Mouse (Mus musculus): Measurements from ENCODE around the gene a. TPM values are rescaled to one million over a fixed set of nuclear protein-coding genes. Genes with fewer than 3 reads are reported as not detected.

Gene a
- total and polyA plus RNA-seq, 3 experiments: 7.8 to 23.8 (median 10.9) TPM

DNA sequence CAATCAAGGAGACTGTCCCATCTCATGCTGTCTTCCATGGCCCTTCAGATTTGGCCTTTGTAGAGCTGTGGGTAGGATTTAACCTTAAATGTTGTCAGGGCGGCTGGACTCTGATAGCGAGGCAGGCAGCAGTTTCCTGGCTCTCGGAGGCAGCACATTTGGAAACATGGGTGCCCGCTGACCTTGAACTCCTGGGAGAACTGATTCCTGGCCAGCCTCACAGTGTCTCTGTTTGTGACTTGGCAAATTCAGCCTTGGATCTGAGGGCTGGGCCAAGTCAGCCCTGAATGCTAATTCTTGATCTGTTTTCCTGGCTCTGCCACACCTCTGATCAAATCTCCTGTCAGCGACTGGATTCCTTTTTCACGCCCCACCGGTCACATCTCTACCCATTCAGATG lies 14.7 kb upstream of the a start:
- no peaks in the 10 kb centered on the region for H3K36me3 ChIP-seq (replicated peaks in 1 of 2; ENCODE audit: control insufficient read depth in 1 of 2, insufficient read depth in 1 of 2, low read length in 1 of 2)
- H3K27me3 ChIP-seq (replicated peaks): no peaks in the 10 kb centered on the region
- no peak for DNase-seq (ENCODE audit: extremely low read depth)
- H3K9ac ChIP-seq (ENCODE audit: insufficient read depth, low read depth): no peak overlapping the region
- peaks cover 4 to 9% of the 10 kb centered on the region in 2 experiments for H3K4me1 ChIP-seq (ENCODE audit: control insufficient read depth in 1 of 2, insufficient read depth in 2 of 2)
- H3K4me2 ChIP-seq (ENCODE audit: insufficient read depth, low read depth, poor library complexity, severe bottlenecking): no peak overlapping the region
- dilution Hi-C loops (cut with MboI; ENCODE audit: extremely low pct_ligation_motif_present, extremely low pct_unique_long_range_greater_than_20kb, low sequenced_read_pairs) (no loop called here), in situ Hi-C loops (cut with MboI; ENCODE audit: low pct_ligation_motif_present, low pct_unique_long_range_greater_than_20kb, low sequenced_read_pairs) (no loop called here)
- peaks cover 5% of the 10 kb centered on the region for H3K9me3 ChIP-seq (replicated peaks; ENCODE audit: low read length)
- H3K79me2 ChIP-seq (replicated peaks; ENCODE audit: control insufficient read depth, extremely low read depth, insufficient read depth, poor library complexity, severe bottlenecking): no peaks in the 10 kb centered on the region
- no peak overlapping the region for H3K4me3 ChIP-seq (replicated peaks in 1 of 3; ENCODE audit: low read depth in 2 of 3, low read length in 2 of 3, poor library complexity in 1 of 3)
- TF ChIP-seq PAX5 (IDR thresholded peaks at IDR 0.05; ENCODE audit: low read length): no peak
- TF ChIP-seq ETS1 (conservative IDR thresholded peaks at IDR 0.05; ENCODE audit: low read depth, low read length): no peak
- TF ChIP-seq KAT2A (IDR thresholded peaks at IDR 0.05; ENCODE audit: insufficient replicate concordance, low read length): no peak
- TF ChIP-seq POLR2A (IDR thresholded peaks at IDR 0.05; ENCODE audit: low read depth, low read length): no peak
- TF ChIP-seq TCF12 (IDR thresholded peaks at IDR 0.05; ENCODE audit: low read depth, low read length): no peak
- TF ChIP-seq JUN (IDR thresholded peaks at IDR 0.05; ENCODE audit: insufficient read depth, low read depth, low read length): no peak
- TF ChIP-seq ZC3H11A (IDR thresholded peaks at IDR 0.05; ENCODE audit: low read depth, low read length): no peak
- no peak for TF ChIP-seq TBP (conservative IDR thresholded peaks at IDR 0.05; ENCODE audit: low read depth, low read length)
- no peak overlapping the region for H3K27ac ChIP-seq (ENCODE audit: insufficient read depth, low read depth)

DNA sequence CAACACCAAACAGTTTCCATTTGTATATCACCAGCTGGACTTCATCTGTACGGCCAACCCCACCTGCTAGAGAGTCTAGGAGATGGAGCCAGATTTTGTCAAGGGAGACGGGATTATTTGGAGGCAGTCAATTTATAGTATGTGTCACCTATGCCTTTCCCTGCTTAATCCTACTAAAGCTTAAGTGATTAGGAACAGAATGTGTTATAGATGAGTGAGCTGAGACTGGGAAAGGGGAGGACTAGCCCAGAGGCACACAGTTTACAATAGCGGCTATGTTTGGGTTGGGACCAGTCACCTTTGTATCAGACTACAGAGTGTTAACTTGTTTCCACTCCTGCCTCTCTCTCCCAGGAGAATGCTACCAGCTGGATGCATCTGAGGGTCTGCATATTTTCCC lies 11.6 kb upstream of the a start:
- Histone ChIP-seq H3K27me3 (replicated peaks) (no peaks in the 10 kb centered on the region), H3K9ac (ENCODE audit: insufficient read depth, low read depth) (no peak overlapping the region), H3K36me3 (replicated peaks in 1 of 2; ENCODE audit: control insufficient read depth in 1 of 2, insufficient read depth in 1 of 2, low read length in 1 of 2) (no peaks in the 10 kb centered on the region), H3K4me2 (ENCODE audit: insufficient read depth, low read depth, poor library complexity, severe bottlenecking) (no peak overlapping the region), H3K4me1 (ENCODE audit: control insufficient read depth in 1 of 2, insufficient read depth in 2 of 2) (peaks cover 4 to 9% of the 10 kb centered on the region in 2 experiments), H3K9me3 (replicated peaks; ENCODE audit: low read length) (no peaks in the 10 kb centered on the region), H3K79me2 (replicated peaks; ENCODE audit: control insufficient read depth, extremely low read depth, insufficient read depth, poor library complexity, severe bottlenecking) (no peaks in the 10 kb centered on the region), H3K27ac (ENCODE audit: insufficient read depth, low read depth) (no peak overlapping the region), H3K4me3 (replicated peaks in 1 of 3; ENCODE audit: low read depth in 2 of 3, low read length in 2 of 3, poor library complexity in 1 of 3) (no peak overlapping the region)
- DNase-seq (ENCODE audit: extremely low read depth): no peak
- no peak for TF ChIP-seq CHD1 (IDR thresholded peaks at IDR 0.05; ENCODE audit: low read depth, low read length)
- no peak for TF ChIP-seq ZMIZ1 (IDR thresholded peaks at IDR 0.05; ENCODE audit: low read depth, low read length)
- no peak for TF ChIP-seq ETS1 (conservative IDR thresholded peaks at IDR 0.05; ENCODE audit: low read depth, low read length)
- no peak for TF ChIP-seq E2F4 (IDR thresholded peaks at IDR 0.05; ENCODE audit: insufficient replicate concordance, low read depth, low read length)
- no peak for TF ChIP-seq TCF12 (IDR thresholded peaks at IDR 0.05; ENCODE audit: low read depth, low read length)
- no peak for TF ChIP-seq ELF1 (IDR thresholded peaks at IDR 0.05; ENCODE audit: low read depth, low read length)
- TF ChIP-seq ZNF384 (IDR thresholded peaks at IDR 0.05; ENCODE audit: low read depth, low read length): no peak
- dilution Hi-C loops (cut with MboI; ENCODE audit: extremely low pct_ligation_motif_present, extremely low pct_unique_long_range_greater_than_20kb, low sequenced_read_pairs) (no loop called here), in situ Hi-C loops (cut with MboI; ENCODE audit: low pct_ligation_motif_present, low pct_unique_long_range_greater_than_20kb, low sequenced_read_pairs) (no loop called here)

DNA sequence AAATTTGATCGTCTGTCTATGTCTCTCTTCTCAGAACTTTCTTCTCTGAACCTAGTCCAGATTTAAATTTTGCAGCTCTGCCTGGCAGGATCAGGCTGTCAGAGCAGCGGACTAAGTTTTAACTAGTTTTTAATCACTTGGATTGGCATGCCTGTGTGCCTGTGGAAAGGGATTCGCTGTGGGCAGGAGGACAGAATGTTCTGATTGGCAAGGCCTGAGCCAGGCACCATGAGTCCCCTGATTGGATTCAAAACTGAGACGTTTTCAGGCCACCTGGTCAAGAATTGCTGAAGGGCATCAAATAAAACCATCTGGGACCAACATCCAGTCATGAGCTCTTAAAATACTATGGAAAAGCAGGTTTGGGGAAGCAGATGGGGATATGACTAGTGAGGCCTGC lies 8.8 kb upstream of the a start:
- H3K27me3 ChIP-seq (replicated peaks): no peaks in the 10 kb centered on the region
- H3K4me2 ChIP-seq (ENCODE audit: insufficient read depth, low read depth, poor library complexity, severe bottlenecking): no peak overlapping the region
- dilution Hi-C loops (cut with MboI; ENCODE audit: extremely low pct_ligation_motif_present, extremely low pct_unique_long_range_greater_than_20kb, low sequenced_read_pairs) (no loop called here), in situ Hi-C loops (cut with MboI; ENCODE audit: low pct_ligation_motif_present, low pct_unique_long_range_greater_than_20kb, low sequenced_read_pairs) (no loop called here)
- no peak overlapping the region for H3K4me3 ChIP-seq (replicated peaks in 1 of 3; ENCODE audit: low read depth in 2 of 3, low read length in 2 of 3, poor library complexity in 1 of 3)
- peaks cover 4 to 9% of the 10 kb centered on the region in 2 experiments; a peak in 3 of 4 replicates for H3K4me1 ChIP-seq (ENCODE audit: control insufficient read depth in 1 of 2, insufficient read depth in 2 of 2)
- H3K9me3 ChIP-seq (replicated peaks; ENCODE audit: low read length): no peaks in the 10 kb centered on the region
- no peak for TF ChIP-seq MAX (IDR thresholded peaks at IDR 0.05; ENCODE audit: low read length)
- no peak for TF ChIP-seq ZNF384 (IDR thresholded peaks at IDR 0.05; ENCODE audit: low read depth, low read length)
- no peak for TF ChIP-seq ZMIZ1 (IDR thresholded peaks at IDR 0.05; ENCODE audit: low read depth, low read length)
- no peak for TF ChIP-seq USF2 (conservative IDR thresholded peaks at IDR 0.05; ENCODE audit: low read depth, low read length)
- no peak for DNase-seq (ENCODE audit: extremely low read depth)
- H3K36me3 ChIP-seq (replicated peaks in 1 of 2; ENCODE audit: control insufficient read depth in 1 of 2, insufficient read depth in 1 of 2, low read length in 1 of 2): no peaks in the 10 kb centered on the region
- no peaks in the 10 kb centered on the region for H3K79me2 ChIP-seq (replicated peaks; ENCODE audit: control insufficient read depth, extremely low read depth, insufficient read depth, poor library complexity, severe bottlenecking)
- no peak overlapping the region for H3K27ac ChIP-seq (ENCODE audit: insufficient read depth, low read depth)
- no peak overlapping the region for H3K9ac ChIP-seq (ENCODE audit: insufficient read depth, low read depth)

Measured in CH12.LX (cell line).